Mouse (Mus musculus) right cerebral cortex, postnatal 25 days (tissue): ENCODE data around the gene Spc24.
"Not testable (repeated sequence)": the region's sequence is repeated elsewhere in the genome, so short reads cannot be mapped to it uniquely, and the experiment has no call there.

Source experiments
- DNase-seq: peaks from one replicate; pipeline ENCODE4 v3.0.0; 2022

The Spc24 gene

GRCm38 (mm10) chr9:21760155-21761088, at the start of gene Spc24:
Gene Spc24 (minus strand): TSS chr9:21760303.
- peak; percentile 92 for DNase-seq

GRCm38 (mm10) chr9:21808561-21808960, 48.5 kb upstream of the Spc24 start:
- DNase-seq, result no peak

GRCm38 (mm10) chr9:21806976-21807375, 46.9 kb upstream of the Spc24 start:
- no peak for DNase-seq

GRCm38 (mm10) chr9:21806363-21806762, 46.3 kb upstream of the Spc24 start:
- no peak for DNase-seq

- DNase-seq, result peak; percentile 78
These were observed 44.0 kb upstream of the Spc24 start for GRCm38 (mm10) chr9:21803986-21804644.

- no peak for DNase-seq
These were observed 41.5 kb upstream of the Spc24 start for GRCm38 (mm10) chr9:21801591-21801990.

GRCm38 (mm10) chr9:21801121-21801520, 41.0 kb upstream of the Spc24 start:
- no peak for DNase-seq

- no peak for DNase-seq
These were observed 38.9 kb upstream of the Spc24 start for GRCm38 (mm10) chr9:21799010-21799350.

GRCm38 (mm10) chr9:21798345-21799009, 38.4 kb upstream of the Spc24 start, which contains the start of gene Kank2:
Gene Kank2 (minus strand): TSS chr9:21798744.
- DNase-seq, result peak; percentile 74

- no peak for DNase-seq
These were observed 37.8 kb upstream of the Spc24 start for GRCm38 (mm10) chr9:21797921-21798344.

GRCm38 (mm10) chr9:21796919-21797318, 36.8 kb upstream of the Spc24 start:
- no peak for DNase-seq

- no peak for DNase-seq
These were observed 36.2 kb upstream of the Spc24 start for GRCm38 (mm10) chr9:21796259-21796658.

- no peak for DNase-seq
These were observed 35.5 kb upstream of the Spc24 start for GRCm38 (mm10) chr9:21795579-21795978.

- DNase-seq, result no peak
These were observed 34.8 kb upstream of the Spc24 start for GRCm38 (mm10) chr9:21794925-21795324.

- DNase-seq, result no peak
These were observed 34.3 kb upstream of the Spc24 start for GRCm38 (mm10) chr9:21794344-21794834.

GRCm38 (mm10) chr9:21793507-21793906, 33.4 kb upstream of the Spc24 start:
- DNase-seq, result not testable (repeated sequence)

- DNase-seq, result peak; percentile 52
These were observed 32.5 kb upstream of the Spc24 start for GRCm38 (mm10) chr9:21792644-21793043.

- DNase-seq, result no peak
These were observed 31.8 kb upstream of the Spc24 start for GRCm38 (mm10) chr9:21791861-21792260.

GRCm38 (mm10) chr9:21788234-21788633, 28.1 kb upstream of the Spc24 start:
- DNase-seq, result no peak

GRCm38 (mm10) chr9:21787654-21788053, 27.6 kb upstream of the Spc24 start:
- DNase-seq, result no peak

GRCm38 (mm10) chr9:21786906-21787305, 26.8 kb upstream of the Spc24 start:
- DNase-seq, result peak; percentile 35

- DNase-seq, result not testable (repeated sequence)
These were observed 26.2 kb upstream of the Spc24 start for GRCm38 (mm10) chr9:21786309-21786708.
